Mouse (Mus musculus) embryonic facial prominence, embryonic 13.5 days (tissue): ENCODE results near the gene Prpf31. TPM values are rescaled to one million over a fixed set of nuclear protein-coding genes. Genes with fewer than 3 reads are reported as not detected.

ENCODE experiments used
- ATAC-seq: fragments of 200-750 bp; cut with Nextera tagmentation; 2 replicates; pipeline ENCODE4 v1.8.0; 2017; ENCODE audit warnings: low read depth; ENCODE audit not compliant: insufficient number of reproducible peaks, insufficient read depth, low FRiP score, low TSS enrichment
- H3K27ac ChIP-seq: fragments of 300-500 bp; sonication (generic); 2 replicates; pipeline ENCODE4 v1.5.1; 2015; ENCODE audit warnings: moderate library complexity, mild to moderate bottlenecking, inconsistent platforms
- H3K27me3 ChIP-seq: fragments of 300-500 bp; sonication (generic); 2 replicates; pipeline ENCODE4 v1.6.1; 2015; ENCODE audit warnings: mild to moderate bottlenecking, inconsistent platforms
- H3K36me3 ChIP-seq: fragments of 300-500 bp; sonication (generic); 2 replicates; pipeline ENCODE4 v1.6.1; 2015; ENCODE audit warnings: mild to moderate bottlenecking, inconsistent platforms
- H3K4me1 ChIP-seq: fragments of 300-500 bp; sonication (generic); 2 replicates; pipeline ENCODE4 v1.6.1; 2015; ENCODE audit warnings: inconsistent platforms
- H3K4me2 ChIP-seq: fragments of 300-500 bp; sonication (generic); 2 replicates; pipeline ENCODE4 v1.6.1; 2015; ENCODE audit warnings: moderate library complexity, mild to moderate bottlenecking, inconsistent platforms
- H3K4me3 ChIP-seq: fragments of 300-500 bp; sonication (generic); 2 replicates; pipeline ENCODE4 v1.5.1; 2015; ENCODE audit warnings: mild to moderate bottlenecking, inconsistent platforms
- H3K9ac ChIP-seq: fragments of 300-500 bp; sonication (generic); 2 replicates; pipeline ENCODE4 v1.6.1; 2015; ENCODE audit warnings: mild to moderate bottlenecking, inconsistent platforms
- H3K9me3 ChIP-seq: fragments of 300-500 bp; sonication (generic); 2 replicates; pipeline ENCODE4 v1.6.1; 2016; ENCODE audit warnings: inconsistent platforms
- WGBS: fragments of 180-500 bp; shearing (Covaris S2); methylation state at CpG from one replicate; pipeline ENCODE4 v1.1.7; 2015; ENCODE audit warnings: mixed read lengths; 5-methylcytosine and 5-hydroxymethylcytosine counted together
- polyA plus RNA-seq: library from polyadenylated mRNA; unstranded; fragments of >200 nt; fragmentation: Nextera tagmentation; extraction: Ambion mirVana; gene quantifications from 2 replicates; pipeline ENCODE4 v1.2.1, GENCODE M21; 2015

Prpf31 gene
- polyA plus RNA-seq, 1 experiment from 2014 or later, result 122 TPM

DNA sequence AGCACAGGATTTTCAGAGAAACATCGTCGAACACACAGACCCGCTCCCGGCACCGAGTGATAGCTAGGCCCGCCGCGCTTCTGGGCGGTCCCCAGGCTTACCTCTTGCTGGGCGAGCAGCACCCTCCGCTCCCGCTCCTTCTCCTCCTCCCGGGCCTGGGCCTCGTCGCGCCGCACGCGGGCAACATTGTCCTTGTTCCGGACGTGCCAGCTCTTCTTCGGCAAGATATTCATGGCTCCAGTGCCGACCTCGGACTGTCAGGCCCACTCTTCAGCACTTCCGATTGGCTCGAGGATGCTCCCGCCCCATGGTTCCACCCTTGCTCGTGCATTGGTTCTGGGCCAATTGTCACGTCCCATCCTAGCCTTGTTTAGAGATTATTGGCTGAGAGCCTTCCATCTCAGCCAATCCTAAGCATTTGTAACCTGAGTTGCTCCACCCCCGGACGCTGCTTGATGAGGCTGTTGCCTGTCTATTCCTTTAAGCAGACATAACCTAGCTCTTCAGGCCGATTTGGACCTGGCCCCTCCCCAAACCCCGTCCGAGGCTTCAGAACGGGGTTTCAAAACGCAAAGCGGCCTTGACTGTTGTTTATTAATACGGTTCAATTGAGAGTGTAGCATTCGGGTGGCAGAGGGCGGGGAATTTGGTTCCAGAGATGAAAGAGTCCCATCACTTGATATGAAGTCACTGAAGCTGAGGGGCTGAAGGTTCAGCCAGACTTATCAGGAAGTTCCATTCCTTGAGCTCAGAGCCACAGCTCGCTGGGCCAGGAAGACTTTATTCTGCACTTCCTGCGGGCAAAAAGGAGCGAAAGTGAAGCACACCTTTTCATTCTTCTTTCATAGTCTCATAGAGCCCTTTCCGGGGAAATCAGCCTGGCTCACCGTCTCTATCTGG lies 35.7 kb downstream of the Prpf31 start, which contains the start of gene Leng1:
Gene Leng1 (minus strand): TSS at position 626 of the 900 bp plus-strand sequence.
- peak within 1 kb of the TSS; percentile 70 for H3K4me2 ChIP-seq
- H3K27ac ChIP-seq, result peak within 1 kb of the TSS; percentile 90
- H3K4me1 ChIP-seq, result peaks cover 23% of the 10 kb centered on the region
- peak within 1 kb of the TSS; percentile 87 for H3K9ac ChIP-seq
- H3K4me3 ChIP-seq, result peak within 1 kb of the TSS; percentile 74
- peaks cover 28% of the 10 kb centered on the region for H3K36me3 ChIP-seq
- H3K9me3 ChIP-seq, result no peaks in the 10 kb centered on the region
- H3K27me3 ChIP-seq, result no peaks in the 10 kb centered on the region
- WGBS, result 4% methylated on average over 45 of the region's 45 CpGs
- peak; percentile 97 for ATAC-seq

DNA sequence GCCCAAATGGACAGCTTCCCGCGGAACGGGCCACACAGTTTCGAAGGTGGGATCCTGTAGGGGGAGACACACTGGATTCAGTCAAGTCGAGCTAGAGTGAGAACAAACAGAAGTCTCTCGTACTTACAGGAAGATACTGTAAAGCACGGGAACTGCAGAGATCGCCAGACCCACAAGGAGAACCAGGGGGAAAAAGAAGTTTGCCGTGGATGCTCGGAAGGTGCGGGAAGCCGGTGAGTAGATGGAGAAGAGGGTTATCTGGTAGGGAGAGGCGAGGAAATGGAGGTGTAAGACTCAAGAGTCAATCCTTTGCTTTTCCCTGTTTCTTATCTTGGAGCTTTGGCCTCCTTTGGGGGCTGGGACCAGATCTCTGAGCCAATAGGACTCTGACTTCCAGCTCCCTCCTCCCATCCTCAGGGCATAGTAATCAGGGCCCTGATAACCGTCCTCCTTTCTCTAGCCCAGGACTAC lies 37.2 kb downstream of the Prpf31 start:
- H3K9ac ChIP-seq, result peak overlapping the region; percentile 41; the same call in 1 of the 2 replicates
- peaks cover 23% of the 10 kb centered on the region for H3K4me1 ChIP-seq
- H3K27ac ChIP-seq, result peak overlapping the region; percentile 90; the same call in 1 of the 2 replicates
- no peaks in the 10 kb centered on the region for H3K9me3 ChIP-seq
- H3K36me3 ChIP-seq, result peaks cover 13% of the 10 kb centered on the region
- H3K4me3 ChIP-seq, result 0 out of 2 replicates have a peak overlapping the region, but pooled peaks have one; percentile 16
- ATAC-seq, result no peak
- no peak overlapping the region; the same call in 1 of the 2 replicates for H3K4me2 ChIP-seq
- WGBS, result 17% methylated on average over 14 of the region's 14 CpGs
- no peaks in the 10 kb centered on the region for H3K27me3 ChIP-seq

DNA sequence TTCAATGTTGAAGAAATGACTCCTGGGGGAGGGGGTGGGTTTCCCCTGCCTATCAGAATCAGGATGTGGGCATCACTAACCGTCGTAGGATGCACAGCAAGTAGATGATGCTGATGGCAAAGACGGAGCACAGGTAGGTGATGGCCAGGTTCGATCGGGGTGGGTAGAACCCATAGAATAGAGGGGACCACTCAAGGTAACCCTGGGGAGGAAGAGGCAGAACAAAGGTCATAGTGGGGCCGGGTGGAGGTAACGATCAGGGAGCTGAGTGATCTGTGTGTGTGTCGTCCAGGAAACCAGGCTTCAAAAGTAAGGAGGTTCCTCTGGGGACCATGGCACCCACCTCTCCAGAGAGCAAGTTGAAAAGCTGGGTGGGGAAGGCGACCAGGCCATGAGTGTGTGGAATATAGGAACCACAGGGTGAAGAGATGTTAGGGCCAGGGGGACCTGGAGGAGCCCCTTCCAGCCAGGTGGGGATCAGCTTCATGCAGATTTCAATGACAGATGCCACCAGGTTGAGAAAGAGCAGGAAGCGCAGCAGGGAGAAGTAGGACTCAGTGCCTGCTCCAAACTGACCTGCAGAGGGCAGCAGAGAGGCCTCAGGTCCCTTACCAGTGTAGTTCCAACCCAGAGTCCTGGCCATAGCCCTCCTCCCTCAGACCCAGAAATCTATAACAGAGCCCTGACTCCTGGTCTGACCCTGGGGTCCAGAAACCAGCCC lies 44.9 kb downstream of the Prpf31 start:
- H3K36me3 ChIP-seq, result peaks cover 20% of the 10 kb centered on the region; the same call in 1 of the 2 replicates
- no peak for ATAC-seq
- H3K27ac ChIP-seq, result no peak overlapping the region
- H3K4me2 ChIP-seq, result no peak overlapping the region
- no peaks in the 10 kb centered on the region for H3K9me3 ChIP-seq
- no peak overlapping the region for H3K4me3 ChIP-seq
- H3K27me3 ChIP-seq, result no peaks in the 10 kb centered on the region
- no peaks in the 10 kb centered on the region for H3K4me1 ChIP-seq
- H3K9ac ChIP-seq, result no peak overlapping the region
- WGBS, result 73% methylated on average over 10 of the region's 10 CpGs

DNA sequence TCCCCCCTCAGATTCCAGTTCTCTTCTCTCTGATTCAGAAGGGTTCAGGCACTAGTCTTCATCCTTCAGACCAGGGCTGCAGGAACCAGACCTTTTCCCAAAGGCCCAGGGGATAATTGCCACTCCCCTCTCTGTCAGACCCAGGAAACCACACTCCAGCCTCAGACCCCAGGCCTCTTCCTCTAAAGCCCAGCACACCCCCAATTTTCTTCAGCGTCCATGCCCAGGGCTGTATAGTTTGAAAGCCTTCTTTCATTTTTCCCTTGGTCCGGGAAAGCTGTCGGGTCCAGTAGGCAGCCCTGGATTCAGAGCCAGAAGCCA lies 45.4 kb downstream of the Prpf31 start:
- no peaks in the 10 kb centered on the region for H3K27me3 ChIP-seq
- no peak for ATAC-seq
- no peak overlapping the region for H3K9ac ChIP-seq

DNA sequence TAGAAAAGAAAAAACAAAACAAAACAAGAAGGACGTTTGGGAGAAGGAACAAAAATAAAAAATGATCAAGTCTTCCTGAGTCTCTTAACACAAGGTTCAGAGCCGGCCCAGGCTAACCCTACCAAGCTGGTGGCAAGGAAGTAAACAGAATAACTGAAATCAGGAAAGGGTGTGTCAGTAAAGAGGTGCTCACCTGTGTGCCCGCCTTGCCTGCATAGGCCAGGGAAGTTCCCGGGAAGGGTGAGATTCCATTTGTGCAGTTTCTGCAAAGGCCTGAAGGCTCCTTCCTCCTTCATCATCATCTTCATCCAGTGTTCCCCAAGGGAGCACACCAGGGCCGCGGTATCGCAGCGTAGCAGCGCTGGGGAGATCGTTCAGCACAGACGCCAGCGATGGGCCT lies 46.6 kb downstream of the Prpf31 start:
- Histone ChIP-seq H3K27me3 (no peaks in the 10 kb centered on the region), H3K9me3 (no peaks in the 10 kb centered on the region), H3K27ac (no peak overlapping the region), H3K36me3 (peaks cover 32% of the 10 kb centered on the region), H3K9ac (no peak overlapping the region), H3K4me3 (no peak overlapping the region), H3K4me1 (no peaks in the 10 kb centered on the region), H3K4me2 (no peak overlapping the region)
- WGBS, result 89% methylated on average over 12 of the region's 12 CpGs
- ATAC-seq, result no peak

More for the DNA sequence above, 45.4 kb downstream of the Prpf31 start:
- Histone ChIP-seq H3K27ac (no peak overlapping the region), H3K4me2 (no peak overlapping the region), H3K4me3 (no peak overlapping the region), H3K9me3 (no peaks in the 10 kb centered on the region), H3K4me1 (no peaks in the 10 kb centered on the region), H3K36me3 (peaks cover 23% of the 10 kb centered on the region)
- WGBS, result 70% methylated on average over 3 of the region's 3 CpGs

DNA sequence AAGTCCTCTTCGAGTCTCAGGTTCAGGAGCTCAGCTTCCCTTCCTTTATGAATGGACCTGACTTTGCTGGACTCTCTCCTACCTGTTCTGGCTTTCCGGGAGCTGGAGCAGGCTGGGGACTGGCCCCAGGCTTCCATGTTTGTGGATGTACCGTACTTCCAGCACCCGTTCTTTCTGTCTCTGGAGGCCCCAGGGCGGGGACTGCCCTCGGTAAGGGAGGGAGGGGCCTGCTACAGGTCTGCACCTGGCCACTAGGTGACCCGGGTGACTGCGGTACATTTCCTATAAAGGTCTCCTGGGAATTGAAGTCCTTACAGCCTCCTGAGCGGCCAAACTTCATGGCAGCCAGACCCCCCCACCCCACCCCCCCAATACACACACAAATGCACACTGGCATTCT lies 47.6 kb downstream of the Prpf31 start, which contains the start of gene Tmc4:
Gene Tmc4 (minus strand): TSS at position 212 of the 400 bp plus-strand sequence.
- H3K9ac ChIP-seq, result no peak within 1 kb of the TSS
- no peak for ATAC-seq
- 45% methylated on average over 9 of the region's 9 CpGs for WGBS

DNA sequence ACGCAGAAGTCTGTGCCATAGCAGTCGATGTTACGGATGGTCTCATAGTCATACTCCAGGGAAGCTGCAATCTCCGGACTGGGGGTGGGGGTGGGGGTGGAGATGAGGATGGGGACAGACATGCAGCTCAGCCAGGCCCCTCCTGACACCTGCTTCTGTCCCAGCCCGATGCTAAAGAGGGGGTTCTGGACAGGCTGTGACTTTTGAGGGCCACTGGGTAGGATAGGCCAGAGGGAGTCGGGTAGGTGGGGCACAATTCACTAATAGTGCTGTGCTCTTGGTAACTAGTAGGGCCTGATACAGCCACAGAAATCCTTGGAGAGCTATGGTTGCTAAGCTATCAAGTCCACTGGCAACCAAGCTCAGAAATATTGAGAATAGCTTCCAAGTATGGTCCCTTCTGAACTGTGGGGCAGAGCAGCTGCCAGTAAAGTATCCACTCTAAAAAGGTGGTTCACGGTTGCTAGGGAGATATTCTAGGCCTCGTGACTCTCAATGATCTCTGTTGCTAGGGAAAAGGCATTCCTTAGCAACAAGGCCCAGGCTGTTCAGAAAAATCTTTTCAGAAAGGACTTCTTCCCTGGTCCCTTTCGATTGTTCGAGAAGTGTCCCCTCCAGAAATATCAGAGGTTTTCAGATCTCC lies 54.2 kb downstream of the Prpf31 start:
- no peak overlapping the region for H3K4me2 ChIP-seq
- H3K36me3 ChIP-seq, result peaks cover 69% of the 10 kb centered on the region
- no peak overlapping the region for H3K9ac ChIP-seq
- H3K9me3 ChIP-seq, result no peaks in the 10 kb centered on the region
- H3K27me3 ChIP-seq, result no peaks in the 10 kb centered on the region
- no peak overlapping the region for H3K4me3 ChIP-seq
- H3K27ac ChIP-seq, result no peak overlapping the region
- H3K4me1 ChIP-seq, result no peaks in the 10 kb centered on the region
- no peak for ATAC-seq
- 89% methylated on average over 10 of the region's 10 CpGs for WGBS

More for the DNA sequence above, 47.6 kb downstream of the Prpf31 start, which contains the start of gene Tmc4:
- no peak within 1 kb of the TSS for H3K4me3 ChIP-seq
- H3K9me3 ChIP-seq, result no peaks in the 10 kb centered on the region
- H3K4me2 ChIP-seq, result no peak within 1 kb of the TSS
- H3K4me1 ChIP-seq, result no peaks in the 10 kb centered on the region
- peaks cover 36% of the 10 kb centered on the region for H3K36me3 ChIP-seq
- H3K27ac ChIP-seq, result no peak within 1 kb of the TSS
- H3K27me3 ChIP-seq, result no peaks in the 10 kb centered on the region

DNA sequence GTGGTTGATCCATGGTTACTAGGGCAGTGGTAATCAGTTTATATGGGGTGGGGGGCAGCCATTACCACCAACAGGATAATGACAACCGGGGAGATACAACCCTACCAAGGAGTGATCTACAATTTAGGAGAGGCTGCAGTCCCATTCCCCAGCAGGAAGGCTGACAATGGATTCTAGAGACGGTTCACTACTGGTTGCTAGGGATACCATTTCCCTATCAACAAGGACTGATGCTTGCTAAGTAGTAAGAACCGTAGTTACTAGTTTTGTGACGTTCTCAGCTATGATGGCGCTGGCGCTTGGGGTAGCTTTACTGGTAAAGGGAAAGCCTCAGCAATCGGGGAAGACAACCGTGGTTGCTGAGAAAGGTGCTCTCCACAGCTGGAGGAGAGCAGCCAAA lies 54.9 kb downstream of the Prpf31 start:
- no peak for ATAC-seq
- Histone ChIP-seq H3K27me3 (no peaks in the 10 kb centered on the region), H3K4me1 (no peaks in the 10 kb centered on the region), H3K9me3 (no peaks in the 10 kb centered on the region), H3K36me3 (peaks cover 65% of the 10 kb centered on the region), H3K4me3 (no peak overlapping the region), H3K27ac (no peak overlapping the region), H3K4me2 (no peak overlapping the region), H3K9ac (no peak overlapping the region)
- 91% methylated on average over 8 of the region's 8 CpGs for WGBS

DNA sequence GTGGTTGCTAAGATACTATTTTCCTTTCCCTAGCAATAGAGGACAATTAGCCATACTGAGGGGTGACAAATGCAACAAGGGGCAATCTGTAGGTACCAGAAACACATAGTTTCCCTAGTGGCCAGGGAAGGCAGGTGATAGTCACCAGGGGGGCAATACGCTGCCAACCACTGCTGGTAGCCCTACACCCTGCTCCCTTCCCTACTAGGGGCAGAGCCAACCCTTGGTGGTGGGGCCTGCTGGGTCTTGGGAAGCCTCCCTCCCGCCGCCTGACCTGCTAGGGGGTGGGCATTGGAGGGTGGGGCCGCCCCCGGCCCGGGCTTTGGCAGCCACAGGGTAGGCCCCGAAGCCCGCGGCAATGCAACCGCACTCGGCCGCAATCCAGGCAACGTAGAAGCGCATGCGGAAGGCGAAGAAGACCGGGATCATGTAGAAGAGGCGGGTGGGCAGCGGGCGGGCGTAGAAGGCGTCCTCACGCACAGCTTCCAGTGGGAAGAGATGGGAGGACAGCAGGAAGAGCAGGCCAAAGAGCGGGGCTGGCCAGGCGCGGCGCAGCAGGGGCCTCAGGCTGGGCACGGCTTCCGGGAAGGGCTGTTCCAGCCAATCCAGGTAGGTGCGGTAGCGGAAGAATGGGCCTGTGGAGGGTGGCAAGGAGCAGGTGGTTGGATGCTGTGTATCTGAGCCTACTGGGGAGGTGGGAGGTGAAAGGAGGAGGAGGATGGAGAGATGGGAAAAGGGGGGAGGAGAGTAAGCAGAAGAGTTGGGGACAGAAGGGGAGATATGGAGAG lies 55.8 kb downstream of the Prpf31 start:
- Histone ChIP-seq H3K9me3 (no peaks in the 10 kb centered on the region), H3K27me3 (no peaks in the 10 kb centered on the region), H3K9ac (0 out of 2 replicates have a peak overlapping the region, but pooled peaks have one; percentile 27), H3K27ac (no peak overlapping the region), H3K4me3 (no peak overlapping the region), H3K4me1 (no peaks in the 10 kb centered on the region), H3K36me3 (peaks cover 61% of the 10 kb centered on the region), H3K4me2 (no peak overlapping the region)
- WGBS, result 85% methylated on average over 31 of the region's 31 CpGs
- ATAC-seq, result 0 out of 2 replicates have a peak, but pooled peaks have one; percentile 23

DNA sequence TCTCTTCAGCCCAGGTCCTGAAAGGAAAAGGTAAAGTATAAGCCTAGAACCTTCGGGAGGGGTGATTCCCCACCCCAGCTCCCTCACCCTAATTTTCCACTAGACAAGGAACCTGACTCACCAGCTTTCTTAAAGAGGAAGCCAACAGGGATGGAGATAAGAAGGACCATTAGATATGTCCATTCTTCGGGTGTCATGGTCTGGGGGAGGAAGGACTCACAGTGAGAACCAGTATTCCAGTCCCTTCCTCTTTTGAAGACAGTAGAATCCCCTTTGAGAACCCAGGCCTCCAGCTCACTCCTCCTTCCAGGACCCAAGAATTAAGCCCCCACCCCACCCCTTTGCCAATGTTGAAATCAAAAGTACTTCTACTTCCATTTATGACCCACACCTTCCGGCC lies 62.1 kb downstream of the Prpf31 start:
- H3K9me3 ChIP-seq, result no peaks in the 10 kb centered on the region
- H3K27ac ChIP-seq, result peak overlapping the region; percentile 98
- H3K36me3 ChIP-seq, result peaks cover 32% of the 10 kb centered on the region
- H3K4me1 ChIP-seq, result peaks cover 21% of the 10 kb centered on the region
- H3K4me2 ChIP-seq, result peak overlapping the region; percentile 81
- H3K9ac ChIP-seq, result peak overlapping the region; percentile 93
- peak overlapping the region; percentile 73 for H3K4me3 ChIP-seq
- no peak for ATAC-seq
- WGBS, result 36% methylated on average over 3 of the region's 3 CpGs
- no peaks in the 10 kb centered on the region for H3K27me3 ChIP-seq
